Mouse (Mus musculus) heart, postnatal 0 days (tissue): Measurements from ENCODE around the gene Btla. TPM values are rescaled to one million over a fixed set of nuclear protein-coding genes. Genes with fewer than 3 reads are reported as not detected.

Experiments used
- ATAC-seq: fragments of 200-750 bp; cut with Nextera tagmentation; 2 replicates; pipeline ENCODE4 v1.8.0; 2017; ENCODE audit warnings: low read depth, moderate number of reproducible peaks, moderate library complexity; ENCODE audit not compliant: insufficient read depth
- DNase-seq: peaks from one replicate; pipeline ENCODE4 v3.0.0-alpha.2; 2016; ENCODE audit warnings: low spot score
- H3K27ac ChIP-seq: fragments of 300-500 bp; sonication (generic); 2 replicates; pipeline ENCODE4 v1.5.1; 2014; ENCODE audit warnings: low read depth, mild to moderate bottlenecking
- H3K27me3 ChIP-seq: fragments of 300-500 bp; sonication (generic); 2 replicates; pipeline ENCODE4 v1.6.1; 2014; ENCODE audit warnings: low read length, mixed read lengths; ENCODE audit not compliant: control insufficient read depth, insufficient read depth
- H3K36me3 ChIP-seq: fragments of 300-500 bp; sonication (generic); replicated peaks from 2 replicates; pipeline ENCODE4 v1.6.1; 2014; ENCODE audit warnings: low read length, mixed read lengths; ENCODE audit not compliant: control insufficient read depth, insufficient read depth
- H3K4me1 ChIP-seq: fragments of 300-500 bp; sonication (generic); 2 replicates; pipeline ENCODE4 v1.6.1; 2014; ENCODE audit warnings: antibody characterized with exemption; ENCODE audit not compliant: control insufficient read depth, insufficient read depth
- H3K4me2 ChIP-seq: fragments of 300-500 bp; sonication (generic); 2 replicates; pipeline ENCODE4 v1.6.1; 2014; ENCODE audit warnings: low read depth, mild to moderate bottlenecking, low read length, moderate library complexity
- H3K4me3 ChIP-seq: fragments of 300-500 bp; sonication (generic); 2 replicates; pipeline ENCODE4 v1.5.1; 2014; ENCODE audit warnings: low read depth, low read length
- H3K9ac ChIP-seq: fragments of 300-500 bp; sonication (generic); replicated peaks from 2 replicates; pipeline ENCODE4 v1.6.1; 2014; ENCODE audit warnings: low read depth, low read length, mixed read lengths
- H3K9me3 ChIP-seq: fragments of 300-500 bp; sonication (generic); replicated peaks from 2 replicates; pipeline ENCODE4 v1.6.1; 2016; ENCODE audit warnings: low read length; ENCODE audit not compliant: control insufficient read depth
- CTCF ChIP-seq: IDR thresholded peaks from 2 replicates; pipeline ENCODE4 v1.5.1; 2016; ENCODE audit warnings: antibody characterized with exemption, control low read depth, low read depth
- EP300 ChIP-seq: IDR thresholded peaks from 2 replicates; pipeline ENCODE4 v1.6.1; 2016; ENCODE audit warnings: antibody characterized with exemption, low read depth
- WGBS: fragments of 180-500 bp; shearing (Covaris S2); extraction: QIAGEN DNeasy Blood & Tissue Kit; methylation state at CpG from one replicate; pipeline ENCODE4 v1.1.7; 2014; 5-methylcytosine and 5-hydroxymethylcytosine counted together
- polyA plus RNA-seq: library from polyadenylated mRNA; unstranded; fragments of >200 nt; fragmentation: Nextera tagmentation; extraction: Ambion mirVana; gene quantifications from 2 replicates; pipeline ENCODE4 v1.2.1, GENCODE M21; 2015
- total RNA-seq: library from RNA; depleted of rRNA; stranded (reverse); fragments of >200 nt; gene quantifications from 2 replicates; pipeline ENCODE4 v1.2.3, GENCODE M21; 2014; ENCODE audit warnings: low replicate concordance

Btla gene
- total and polyA plus RNA-seq, 2 experiments from 2014 or later = not detected

- DNase-seq (no peak), ATAC-seq (no peak)
- Histone ChIP-seq H3K9ac (no peak overlapping the region), H3K4me2 (no peak overlapping the region), H3K9me3 (no peaks in the 10 kb centered on the region), H3K36me3 (no peaks in the 10 kb centered on the region), H3K27ac (no peak overlapping the region), H3K4me3 (no peak overlapping the region), H3K27me3 (no peaks in the 10 kb centered on the region), H3K4me1 (no peaks in the 10 kb centered on the region)
- TF ChIP-seq EP300 (no peak), CTCF (no peak)
- 69% methylated on average over 1 of the region's 1 CpGs for WGBS
These were observed 2.9 kb downstream of the Btla start for GRCm38 (mm10) chr16:45227002-45227401.

- H3K9ac ChIP-seq = no peak overlapping the region
- H3K9me3 ChIP-seq = no peaks in the 10 kb centered on the region
- H3K36me3 ChIP-seq = no peaks in the 10 kb centered on the region
- TF ChIP-seq EP300 (no peak), CTCF (no peak)
- H3K27me3 ChIP-seq = no peaks in the 10 kb centered on the region
- ATAC-seq = no peak
- no peaks in the 10 kb centered on the region for H3K4me1 ChIP-seq
- no peak overlapping the region for H3K4me3 ChIP-seq
- no peak overlapping the region for H3K4me2 ChIP-seq
- H3K27ac ChIP-seq = no peak overlapping the region
- 78% methylated on average over 1 of the region's 1 CpGs for WGBS
- no peak for DNase-seq
These were observed 7.2 kb downstream of the Btla start for GRCm38 (mm10) chr16:45231296-45231695.

- Histone ChIP-seq H3K9me3 (no peaks in the 10 kb centered on the region), H3K27ac (no peak overlapping the region), H3K4me3 (no peak overlapping the region), H3K4me1 (no peaks in the 10 kb centered on the region), H3K27me3 (no peaks in the 10 kb centered on the region), H3K4me2 (no peak overlapping the region), H3K36me3 (no peaks in the 10 kb centered on the region), H3K9ac (no peak overlapping the region)
- no peak for DNase-seq
- 81% methylated on average over 3 of the region's 3 CpGs for WGBS
- no peak for ATAC-seq
- TF ChIP-seq CTCF (no peak), EP300 (no peak)
These were observed 8.9 kb downstream of the Btla start for GRCm38 (mm10) chr16:45233007-45233406.

GRCm38 (mm10) chr16:45242700-45243099 is 18.6 kb downstream of the Btla start:
- DNase-seq = no peak
- ATAC-seq = no peak

GRCm38 (mm10) chr16:45244930-45245472 is 20.9 kb downstream of the Btla start:
- WGBS = 74% methylated on average over 3 of the region's 3 CpGs
- Histone ChIP-seq H3K9ac (no peak overlapping the region), H3K36me3 (no peaks in the 10 kb centered on the region), H3K27me3 (no peaks in the 10 kb centered on the region), H3K4me2 (no peak overlapping the region), H3K27ac (no peak overlapping the region), H3K4me3 (no peak overlapping the region), H3K4me1 (no peaks in the 10 kb centered on the region), H3K9me3 (no peaks in the 10 kb centered on the region)
- TF ChIP-seq EP300 (no peak), CTCF (no peak)
- ATAC-seq (no peak), DNase-seq (no peak)

More at GRCm38 (mm10) chr16:45242700-45243099, 18.6 kb downstream of the Btla start:
- no peaks in the 10 kb centered on the region for H3K36me3 ChIP-seq
- no peak overlapping the region for H3K4me2 ChIP-seq
- H3K27ac ChIP-seq = no peak overlapping the region
- WGBS = 89% methylated on average over 1 of the region's 1 CpGs
- H3K4me1 ChIP-seq = no peaks in the 10 kb centered on the region
- H3K4me3 ChIP-seq = no peak overlapping the region
- no peaks in the 10 kb centered on the region for H3K9me3 ChIP-seq
- TF ChIP-seq EP300 = no peak
- TF ChIP-seq CTCF = no peak
- H3K27me3 ChIP-seq = no peaks in the 10 kb centered on the region
- H3K9ac ChIP-seq = no peak overlapping the region

GRCm38 (mm10) chr16:45249761-45250160 is 25.6 kb downstream of the Btla start:
- Histone ChIP-seq H3K36me3 (no peaks in the 10 kb centered on the region), H3K27me3 (no peaks in the 10 kb centered on the region), H3K27ac (no peak overlapping the region), H3K4me3 (no peak overlapping the region), H3K9me3 (no peaks in the 10 kb centered on the region), H3K4me2 (no peak overlapping the region), H3K9ac (no peak overlapping the region), H3K4me1 (no peaks in the 10 kb centered on the region)
- DNase-seq (no peak), ATAC-seq (no peak)
- WGBS = 63% methylated on average over 2 of the region's 2 CpGs
- TF ChIP-seq EP300 (no peak), CTCF (no peak)
